Mouse (Mus musculus): Measurements from ENCODE around the gene Ptprn2. TPM values are rescaled to one million over a fixed set of nuclear protein-coding genes. Genes with fewer than 3 reads are reported as not detected.

Ptprn2 gene
- total RNA-seq, 2 experiments from 2014 or later = not detected

DNA sequence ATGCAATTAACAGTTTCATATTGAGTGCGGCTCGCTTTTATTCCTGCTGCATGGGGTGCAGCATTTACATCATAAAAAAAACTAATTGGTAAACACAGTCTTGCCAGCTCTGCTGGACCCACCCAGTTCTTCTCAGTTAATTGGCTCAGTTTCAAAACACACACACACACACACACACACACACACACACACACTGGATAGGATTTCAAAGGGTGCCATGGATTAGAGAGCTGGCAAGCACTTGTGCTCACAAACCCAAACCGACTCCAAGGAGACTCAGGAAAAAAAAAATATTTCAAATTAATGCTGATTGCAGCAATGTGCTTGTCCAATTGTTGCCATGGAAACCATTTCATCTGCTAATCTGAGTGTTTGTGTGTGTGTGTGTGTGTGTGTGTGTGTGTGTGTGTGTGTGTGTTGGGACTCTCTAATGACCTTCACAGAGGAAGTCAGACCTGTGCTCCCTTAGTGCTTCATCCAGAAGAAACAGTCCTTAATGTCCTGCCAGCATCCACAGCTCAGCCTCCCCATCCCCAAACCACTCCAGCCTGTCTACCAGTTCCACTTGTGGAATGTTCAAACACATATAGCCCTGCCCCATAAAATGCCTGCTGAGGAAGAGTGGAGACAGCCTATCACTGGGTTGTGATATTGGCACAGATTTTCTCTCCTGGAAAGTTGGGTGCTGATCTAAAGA, 452.8 kb downstream of the Ptprn2 start:
- no peak for DNase-seq (ENCODE audit: low spot score)
- intact Hi-C loops (cut with DNase I) = no loop called here

- DNase-seq (ENCODE audit: low spot score) = no peak
- intact Hi-C loops (cut with DNase I) = no loop called here
Measured at GRCm38 (mm10) chr12:116943883-116944282, 458.4 kb downstream of the Ptprn2 start.

GRCm38 (mm10) chr12:116948151-116948928, 462.8 kb downstream of the Ptprn2 start:
- DNase-seq (ENCODE audit: low spot score) = no peak

DNA sequence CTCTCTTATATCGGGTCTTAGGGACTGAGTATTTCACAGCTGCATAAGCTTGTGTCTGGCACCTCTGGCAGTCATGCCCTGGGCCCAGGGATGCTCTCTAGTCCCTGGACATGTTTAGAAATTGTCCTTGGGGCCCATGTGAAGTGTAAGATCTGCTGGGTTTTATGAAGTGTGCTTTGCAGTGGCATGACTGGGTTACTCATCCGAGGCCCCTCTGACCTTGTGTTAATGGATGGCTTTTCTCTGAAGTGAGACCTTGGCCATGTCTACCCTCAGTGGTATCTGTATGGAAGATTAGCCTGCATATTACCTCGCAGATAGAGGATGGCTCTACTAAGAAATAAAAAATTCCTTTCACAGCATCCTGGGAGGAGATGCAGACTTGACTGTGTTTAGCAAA, 464.2 kb downstream of the Ptprn2 start:
- DNase-seq (ENCODE audit: low spot score) = no peak
- intact Hi-C loops (cut with DNase I) = no loop called here

More at GRCm38 (mm10) chr12:116948151-116948928, 462.8 kb downstream of the Ptprn2 start:
- intact Hi-C loops (cut with DNase I) = no loop called here

DNA sequence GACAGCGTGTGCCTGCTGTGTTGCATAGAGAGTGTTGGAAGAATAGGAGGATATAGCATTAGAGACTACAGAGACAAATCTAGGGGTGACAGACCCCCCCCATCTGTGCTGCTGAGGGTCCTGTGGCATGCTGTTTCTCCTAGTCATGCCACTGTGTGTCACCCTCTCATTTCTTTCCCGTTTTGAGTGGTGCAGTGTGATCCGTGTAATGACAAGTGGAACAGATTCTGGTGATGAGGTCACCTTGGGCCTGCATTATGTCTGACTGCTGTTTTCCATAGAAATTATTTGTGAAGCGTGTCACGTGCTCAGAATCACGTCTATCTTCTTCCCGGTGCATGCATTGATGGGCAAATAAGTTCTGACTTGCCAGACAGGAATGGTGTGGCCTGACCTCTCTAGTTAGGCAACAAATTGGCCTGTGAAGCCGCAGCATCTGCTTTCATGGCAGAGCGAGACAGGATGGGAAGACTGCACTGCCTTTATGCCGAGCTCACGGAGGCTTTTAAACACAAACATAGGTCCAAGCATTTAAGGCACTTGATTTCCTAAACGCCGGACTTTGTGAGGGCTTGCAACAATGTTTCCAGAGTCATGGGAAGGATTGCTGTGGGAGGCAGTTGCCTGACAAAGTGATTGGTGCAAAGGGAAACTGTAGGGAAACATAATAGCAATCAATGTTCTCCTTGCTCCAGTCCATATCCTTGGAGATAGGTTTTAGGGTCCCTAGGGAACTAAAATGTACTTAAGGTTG, 467.1 kb downstream of the Ptprn2 start:
- DNase-seq (ENCODE audit: low spot score) = no peak
- intact Hi-C loops (cut with DNase I) = no loop called here

GRCm38 (mm10) chr12:116959164-116959563, 473.6 kb downstream of the Ptprn2 start:
- intact Hi-C loops (cut with DNase I) = no loop called here

GRCm38 (mm10) chr12:116963906-116964305, 478.4 kb downstream of the Ptprn2 start:
- DNase-seq (ENCODE audit: low spot score) = no peak
- intact Hi-C loops (cut with DNase I) = no loop called here

More at GRCm38 (mm10) chr12:116959164-116959563, 473.6 kb downstream of the Ptprn2 start:
- no peak for DNase-seq (ENCODE audit: low spot score)

DNA sequence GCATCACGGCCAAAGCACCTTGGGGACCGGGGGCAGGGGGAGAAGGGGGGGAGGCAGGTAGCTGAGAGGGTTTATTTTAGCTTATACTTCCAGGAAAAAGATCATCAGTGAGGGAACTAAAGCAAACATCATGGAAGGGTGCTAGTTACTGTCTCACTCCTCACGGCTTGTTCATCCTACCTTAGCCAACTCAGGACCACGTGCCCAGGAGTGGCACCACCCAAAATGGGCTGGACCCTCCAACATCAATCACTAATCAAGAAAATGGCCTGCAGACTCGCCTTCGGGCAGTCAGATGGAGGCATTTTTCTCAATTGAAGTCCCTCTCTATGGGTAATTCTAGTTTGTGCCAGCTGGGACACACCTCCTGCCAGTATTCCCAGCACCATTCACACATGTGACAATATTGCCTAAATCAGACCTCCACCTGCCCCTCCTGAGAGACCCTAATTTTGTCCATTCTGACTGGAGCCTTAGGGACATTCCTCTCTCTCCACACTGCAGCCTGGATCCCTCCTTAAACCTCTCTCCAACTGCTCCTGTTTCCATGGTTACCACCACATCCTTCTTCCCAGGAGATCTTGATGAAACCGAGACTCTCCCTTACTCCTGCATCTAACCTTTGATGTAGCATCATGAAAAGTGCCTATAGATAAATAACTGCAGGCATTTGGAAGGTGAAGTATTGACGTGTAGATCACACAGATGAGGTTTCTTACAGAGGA, 482.9 kb downstream of the Ptprn2 start:
- no peak for DNase-seq (ENCODE audit: low spot score)
- intact Hi-C loops (cut with DNase I) = no loop called here

DNA sequence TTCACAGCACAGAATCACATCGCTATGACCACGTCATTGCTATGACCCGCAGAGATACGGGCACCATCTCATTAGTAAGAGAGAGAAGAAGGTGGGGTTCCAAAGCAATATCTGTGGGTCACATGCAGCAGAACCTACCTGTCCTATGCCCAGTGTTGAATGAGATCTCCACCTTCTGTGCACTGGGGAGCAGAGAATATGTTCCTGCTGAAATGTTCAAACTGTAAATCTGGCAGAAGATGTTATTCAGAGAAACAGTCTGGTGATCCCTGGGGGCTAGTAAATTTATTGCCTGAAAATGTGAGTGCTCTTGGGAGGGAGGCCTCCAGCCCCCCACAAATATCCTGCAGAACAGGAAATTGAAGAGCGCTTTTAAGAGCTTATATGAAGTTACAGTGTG, 490.0 kb downstream of the Ptprn2 start:
- no peak for DNase-seq (ENCODE audit: low spot score)
- intact Hi-C loops (cut with DNase I) = no loop called here

- intact Hi-C loops (cut with DNase I) = no loop called here
- DNase-seq (ENCODE audit: low spot score) = no peak
Measured at GRCm38 (mm10) chr12:116976981-116977380, 491.5 kb downstream of the Ptprn2 start.

- intact Hi-C loops (cut with DNase I) = no loop called here
- no peak for DNase-seq (ENCODE audit: low spot score)
Measured at GRCm38 (mm10) chr12:116978201-116978600, 492.7 kb downstream of the Ptprn2 start.

GRCm38 (mm10) chr12:116981315-116981714, 495.8 kb downstream of the Ptprn2 start:
- no peak for DNase-seq (ENCODE audit: low spot score)
- intact Hi-C loops (cut with DNase I) = no loop called here

- intact Hi-C loops (cut with DNase I) = no loop called here
- DNase-seq (ENCODE audit: low spot score) = no peak
Measured at GRCm38 (mm10) chr12:116989144-116989543, 503.6 kb downstream of the Ptprn2 start.

GRCm38 (mm10) chr12:117001546-117002148, 516.1 kb downstream of the Ptprn2 start:
- intact Hi-C loops (cut with DNase I) = no loop called here

DNA sequence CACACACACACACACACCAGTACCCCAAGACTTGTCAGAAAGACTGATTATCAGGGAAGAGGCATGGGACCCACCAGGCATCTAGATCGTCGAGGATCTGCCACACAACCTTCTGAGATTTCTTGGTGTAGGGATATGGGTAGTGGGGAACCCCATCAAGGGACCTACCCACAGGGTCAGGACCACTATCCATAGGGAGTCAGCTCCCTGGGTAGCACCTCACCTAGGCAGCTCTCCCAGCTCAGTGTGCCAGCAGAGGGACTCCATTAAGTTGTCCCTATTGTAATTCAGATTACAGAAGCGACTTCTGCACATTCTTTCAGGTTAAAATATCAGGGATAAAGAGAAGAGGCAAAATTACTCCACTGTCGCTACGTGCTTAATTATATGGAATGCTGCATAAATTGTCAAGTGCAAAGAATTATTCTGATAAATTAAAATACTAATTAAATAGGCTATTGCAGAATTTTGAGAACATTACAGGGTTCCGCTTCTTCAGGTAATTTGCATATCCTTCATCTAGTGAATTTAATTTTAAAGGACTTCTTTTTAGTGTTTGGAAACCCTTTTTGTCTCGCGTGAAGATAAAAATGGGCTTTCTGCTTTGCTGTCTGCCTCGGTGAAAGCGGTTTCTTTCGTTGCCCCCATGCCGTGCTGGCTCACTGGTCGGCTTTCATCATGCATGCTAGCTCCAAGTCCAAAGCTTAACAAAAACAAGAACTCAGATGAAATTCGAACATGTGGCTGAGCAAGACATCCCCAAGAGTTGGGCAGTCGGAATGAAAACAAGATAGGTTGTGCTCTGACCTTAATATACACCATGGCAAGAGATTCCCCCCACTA, 531.5 kb downstream of the Ptprn2 start:
- intact Hi-C loops (cut with DNase I) = no loop called here

More at GRCm38 (mm10) chr12:117001546-117002148, 516.1 kb downstream of the Ptprn2 start:
- DNase-seq (ENCODE audit: low spot score) = no peak

GRCm38 (mm10) chr12:117017912-117018311, 532.4 kb downstream of the Ptprn2 start:
- intact Hi-C loops (cut with DNase I) = no loop called here

More for the DNA sequence above, 531.5 kb downstream of the Ptprn2 start:
- no peak for DNase-seq (ENCODE audit: low spot score)

DNA sequence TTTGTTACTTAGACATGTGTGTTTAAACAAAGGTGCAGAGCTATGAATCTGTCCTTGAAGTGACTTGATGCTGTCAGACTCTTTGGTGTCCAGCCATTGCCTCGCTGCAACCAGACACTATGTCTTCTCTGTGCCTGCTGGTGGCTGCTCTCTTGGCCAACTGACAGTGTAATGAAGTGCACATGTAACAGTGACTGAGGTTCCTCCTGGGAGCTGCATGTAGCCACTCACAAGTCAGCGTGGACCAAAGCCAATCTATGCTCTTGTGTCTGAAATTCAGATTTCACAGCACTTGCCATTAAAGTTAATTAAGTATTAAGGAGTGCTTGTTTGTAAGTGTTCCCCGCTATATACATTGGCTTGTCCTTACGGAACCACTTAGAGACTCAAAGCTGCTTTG, 537.7 kb downstream of the Ptprn2 start:
- DNase-seq (ENCODE audit: low spot score) = no peak
- intact Hi-C loops (cut with DNase I) = no loop called here

More at GRCm38 (mm10) chr12:117017912-117018311, 532.4 kb downstream of the Ptprn2 start:
- DNase-seq (ENCODE audit: low spot score) = no peak

- DNase-seq (ENCODE audit: low spot score) = no peak
Measured at GRCm38 (mm10) chr12:117024916-117025315, 539.4 kb downstream of the Ptprn2 start.

DNA sequence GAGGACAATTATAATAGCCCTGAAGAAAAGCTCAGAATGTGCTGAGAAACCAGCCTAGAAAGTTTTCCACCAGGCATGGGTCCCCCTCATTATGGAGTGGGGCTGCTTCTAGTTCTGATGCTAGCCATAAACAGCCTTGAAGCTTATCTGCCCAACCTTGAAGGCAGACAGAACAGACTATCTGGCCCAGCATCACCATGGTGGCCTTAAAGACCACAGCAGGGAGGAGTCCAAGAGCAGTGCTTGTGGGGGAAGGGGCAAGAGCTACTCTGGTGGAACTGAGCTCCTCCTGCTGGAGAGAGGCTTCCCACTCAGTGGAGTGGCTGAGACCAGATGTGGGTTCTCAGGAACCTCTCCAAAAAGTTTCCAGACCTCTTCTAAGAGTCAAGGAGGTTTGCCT, 540.2 kb downstream of the Ptprn2 start:
- no peak for DNase-seq (ENCODE audit: low spot score)
- intact Hi-C loops (cut with DNase I) = no loop called here

More at GRCm38 (mm10) chr12:117024916-117025315, 539.4 kb downstream of the Ptprn2 start:
- intact Hi-C loops (cut with DNase I) = no loop called here
